Comparison of ENCODE assay signal across 8 mouse cellular contexts in genomic region chr14:56887887-56888286, GRCm38 (mm10). TPM values are rescaled to one million over a fixed set of nuclear protein-coding genes. Genes with fewer than 3 reads are reported as not detected.
DNase-seq lines count a peak whose midpoint lies in the region; ATAC-seq and TF ChIP-seq lines count a peak whose summit lies in the region.

No protein-coding gene starts in this region.

- peak overlapping the region; percentile 99 for H3K27ac ChIP-seq in hindbrain, postnatal 0 days

- peak; percentile 87 for DNase-seq in T-cell, adult 2 months (ENCODE audit: low spot score)
- DNase-seq in cerebellum, postnatal 36 days: peak; percentile 30 to 45
- peak; percentile 62 for DNase-seq in gastrocnemius, adult 18-20 months (ENCODE audit: low spot score)
- DNase-seq in hindbrain, postnatal 0 days (ENCODE audit: low spot score): peak; percentile 89
- peak; percentile 27 to 74 for DNase-seq in left cerebral cortex, adult 8-10 months (ENCODE audit: low spot score in 2 of 2)
- DNase-seq in right cerebral cortex, adult 18-20 months: peak; percentile 77
- peak; percentile 63 for DNase-seq in urinary bladder, postnatal 14 days (ENCODE audit: low spot score)

- peaks cover 8% of the 10 kb centered on the region for H3K4me1 ChIP-seq in hindbrain, postnatal 0 days (ENCODE audit: insufficient read depth, low read length)

- TF ChIP-seq CTCF in hindbrain, postnatal 0 days (IDR thresholded peaks at IDR 0.05; ENCODE audit: low read depth): peak; percentile 90

- H3K4me2 ChIP-seq in hindbrain, postnatal 0 days (ENCODE audit: low read depth, low read length): peak overlapping the region; percentile 64

- H3K4me3 ChIP-seq in hindbrain, postnatal 0 days (ENCODE audit: low read length): peak overlapping the region; percentile 69

- H3K27me3 ChIP-seq in hindbrain, postnatal 0 days (ENCODE audit: insufficient read depth, low read length): no peaks in the 10 kb centered on the region

- peak; percentile 16; the same call in 1 of the 2 replicates for ATAC-seq in hindbrain, postnatal 0 days
- ATAC-seq in megakaryocyte, adult 5-6 weeks (ENCODE audit: poor library complexity, severe bottlenecking): peak; percentile 53

- H3K36me3 ChIP-seq in hindbrain, postnatal 0 days (ENCODE audit: insufficient read depth, low read length): peaks cover 4% of the 10 kb centered on the region; the same call in 1 of the 2 replicates

- peak overlapping the region; percentile 87 for H3K9ac ChIP-seq in hindbrain, postnatal 0 days (replicated peaks; ENCODE audit: low read length)

- no peaks in the 10 kb centered on the region for H3K9me3 ChIP-seq in hindbrain, postnatal 0 days (ENCODE audit: low read length)

- WGBS in hindbrain, postnatal 0 days: 0% methylated on average over 9 of the region's 9 CpGs

RNA-seq across cellular contexts. Expression of gene Zmym2, which starts 1.4 kb away (rescaled TPM):
- 10 to 100 TPM; 35.2 to 37.1 TPM for total RNA-seq in gastrocnemius, adult 18-20 months (2021)
- 27.3 and 37.1 TPM in 2 replicates for total RNA-seq in hindbrain, postnatal 0 days (2014; rRNA removed)
- 28.5 TPM in 2 replicates for polyA plus RNA-seq in hindbrain, postnatal 0 days (2015; fragmentation: Nextera tagmentation; extraction: Ambion mirVana)
- total RNA-seq in left cerebral cortex, adult 8-10 months (2022): 100 to 1,000 TPM in 1 of 4 experiments, 10 to 100 TPM in 3; 83.8 to 112 (median 92.0) TPM
- total RNA-seq in megakaryocyte, adult 5-6 weeks (2015): 64.4 and 69.7 TPM in 2 replicates
- total RNA-seq in megakaryocyte, adult 5-6 weeks (2017): 21.6 and 27.1 TPM in 2 replicates

Comparison
In these comparisons a context has a peak if more than half of its experiments do, and no peak if none do; other contexts are left out.
1. Peak in every context shown above with its lines: DNase-seq, ATAC-seq, H3K4me3 ChIP-seq and H3K27ac ChIP-seq.
2. DNase-seq: peak in every context shown above with its lines; median percentile 89 in hindbrain, postnatal 0 days; 87 in T-cell, adult 2 months; 77 in right cerebral cortex, adult 18-20 months; 63 in urinary bladder, postnatal 14 days; 62 in gastrocnemius, adult 18-20 months; 50 in left cerebral cortex, adult 8-10 months; 38 in cerebellum, postnatal 36 days.